Mouse (Mus musculus): ENCODE results near the gene Cwc15.

DNA sequence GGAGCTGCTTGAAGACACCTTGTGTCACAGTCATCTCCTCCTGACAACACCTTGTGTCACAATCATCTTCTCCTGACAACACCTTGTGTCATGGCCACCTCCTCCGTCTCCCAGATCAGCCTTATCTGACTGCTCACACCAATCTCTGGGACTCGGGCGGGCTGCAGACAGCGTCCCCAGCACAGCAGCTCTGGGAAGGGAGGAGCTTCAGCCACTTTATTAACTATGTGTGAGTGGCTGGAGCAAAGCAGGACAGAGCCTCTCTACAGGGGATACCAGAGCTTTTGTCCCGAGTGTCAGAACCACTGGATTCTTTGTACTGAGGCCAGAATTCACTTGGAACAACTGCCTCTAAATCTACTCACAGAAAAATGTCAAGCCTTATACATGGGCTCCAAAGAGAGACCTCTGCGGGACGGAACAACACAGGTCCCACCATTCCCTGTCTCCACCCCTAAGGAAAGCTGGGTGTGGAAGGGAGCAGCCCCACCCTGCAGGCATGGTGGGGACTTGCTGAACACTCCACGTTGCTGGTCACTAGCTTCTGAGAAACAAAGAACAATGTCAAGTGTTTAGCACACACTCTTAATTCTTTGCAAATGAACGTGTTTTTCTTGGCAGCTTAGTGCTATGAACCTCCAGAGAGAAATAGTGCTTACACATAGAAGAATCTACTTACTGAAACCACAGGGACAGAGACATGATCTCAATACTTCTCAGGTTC, 43.8 kb downstream of the Cwc15 start:
- no peak for TF ChIP-seq CTCF (IDR thresholded peaks at IDR 0.05; ENCODE audit: borderline replicate concordance, insufficient read depth, low read depth, low read length)
- no peak for TF ChIP-seq POLR2A (IDR thresholded peaks at IDR 0.05; ENCODE audit: borderline replicate concordance, insufficient read depth, low read length)

Measured in cerebellum, adult 2 months (tissue).